Mouse (Mus musculus) megakaryocyte, embryonic 14.5 days (primary cell): ENCODE measurements around the gene Scfd2.

Source experiments
- FLI1 ChIP-seq: IDR thresholded peaks from 2 replicates; pipeline ENCODE4 v1.6.1; 2012; ENCODE audit warnings: low read length, inconsistent platforms, mixed read lengths
- GATA1 ChIP-seq: IDR thresholded peaks from 3 replicates; pipeline ENCODE4 v1.6.1; 2012; ENCODE audit warnings: mixed read lengths, low read length, inconsistent platforms, borderline replicate concordance

DNA sequence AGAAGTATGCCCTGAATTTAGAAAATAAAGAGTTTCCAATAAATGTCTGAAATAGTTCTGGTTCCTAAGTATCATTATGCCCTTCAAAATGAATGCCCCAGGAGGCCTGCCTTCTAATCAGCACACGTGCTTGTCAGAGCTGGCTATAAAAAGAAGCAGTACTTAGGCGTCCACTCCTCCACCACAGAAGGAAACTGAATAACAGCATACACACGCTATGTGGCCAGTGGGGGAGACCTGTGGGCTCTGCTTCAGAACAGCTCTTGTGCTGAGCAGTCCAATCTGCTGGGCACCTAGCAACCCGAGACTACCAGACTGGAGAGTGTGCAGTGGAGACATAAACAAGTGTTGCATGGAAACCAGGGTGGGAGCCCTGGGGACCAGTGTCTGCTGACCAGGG is 231.4 kb downstream of the Scfd2 start:
- TF ChIP-seq GATA1 (no peak), FLI1 (no peak)
